Mouse (Mus musculus) mouse embryonic stem cell (cell line): ENCODE results near the gene Zfp385c.
"Not testable (repeated sequence)": the region's sequence is repeated elsewhere in the genome, so short reads cannot be mapped to it uniquely, and the experiment has no call there.

Experiments
- in situ Hi-C, 2 experiments: fragments of 300-500 bp; cut with MboI; formaldehyde crosslinking; loops; 1 replicate in 1 of 2; 3 replicates in 1 of 2; pipeline ENCODE4 v1.14.3; 2019 to 2020; ENCODE audit warnings: low sequenced_read_pairs in 2 of 2, low pct_unique_long_range_greater_than_20kb in 1 of 2, mixed read lengths in 1 of 2; ENCODE audit not compliant: unreplicated experiment in 1 of 2

Zfp385c gene

GRCm38 (mm10) chr11:100702081-100702851 lies 10.0 kb upstream of the Zfp385c start:
- in situ Hi-C loops: loop anchor here in 1 of 2 experiments (10.0 kb wide), 1 partner anchor 337 kb away; no protein-coding TSS in a partner anchor

- in situ Hi-C loops: loop anchor here in 1 of 2 experiments (10.0 kb wide), 1 partner anchor 336 kb away; no protein-coding TSS in a partner anchor
Observed at GRCm38 (mm10) chr11:100701301-100701700, 9.0 kb upstream of the Zfp385c start.

GRCm38 (mm10) chr11:100700710-100701109 lies 8.5 kb upstream of the Zfp385c start:
- in situ Hi-C loops: loop anchor here in 1 of 2 experiments (10.0 kb wide), 1 partner anchor 336 kb away; no protein-coding TSS in a partner anchor

GRCm38 (mm10) chr11:100697921-100698320 lies 5.7 kb upstream of the Zfp385c start:
- in situ Hi-C loops: loop anchor here (5.0 to 10.0 kb wide), 5 partner anchors 71 to 341 kb away; partner anchors contain the start of genes Cnp (in 1 of the 2) and Hap1 (in 1 of the 2)

GRCm38 (mm10) chr11:100694926-100695325 lies 2.7 kb upstream of the Zfp385c start:
- in situ Hi-C loops: loop anchor here (5.0 to 10.0 kb wide), 5 partner anchors 68 to 338 kb away; partner anchors contain the start of genes Cnp (in 1 of the 2) and Hap1 (in 1 of the 2)

- in situ Hi-C loops: loop anchor here in 1 of 2 experiments (10.0 kb wide), 1 partner anchor 268 kb away; no protein-coding TSS in a partner anchor
Observed at GRCm38 (mm10) chr11:100693154-100693553, 899 bp upstream of the Zfp385c start.

- in situ Hi-C loops: loop anchor here in 1 of 2 experiments (10.0 kb wide), 1 partner anchor 266 kb away; no protein-coding TSS in a partner anchor
Observed at GRCm38 (mm10) chr11:100690389-100690788, 1.9 kb downstream of the Zfp385c start.

- in situ Hi-C loops: no loop called here
Observed at GRCm38 (mm10) chr11:100688443-100688842, 3.8 kb downstream of the Zfp385c start.

GRCm38 (mm10) chr11:100687265-100687664 lies 5.0 kb downstream of the Zfp385c start:
- in situ Hi-C loops: no loop called here

GRCm38 (mm10) chr11:100685371-100685770 lies 6.9 kb downstream of the Zfp385c start:
- in situ Hi-C loops: no loop called here

GRCm38 (mm10) chr11:100684084-100684483 lies 8.2 kb downstream of the Zfp385c start:
- in situ Hi-C loops: no loop called here

- in situ Hi-C loops: no loop called here
Observed at GRCm38 (mm10) chr11:100682526-100682925, 9.7 kb downstream of the Zfp385c start.

- in situ Hi-C loops: no loop called here
Observed at GRCm38 (mm10) chr11:100681826-100682225, 10.4 kb downstream of the Zfp385c start.

GRCm38 (mm10) chr11:100677810-100678209 lies 14.4 kb downstream of the Zfp385c start:
- in situ Hi-C loops: no loop called here

- in situ Hi-C loops: no loop called here
Observed at GRCm38 (mm10) chr11:100673169-100673568, 19.1 kb downstream of the Zfp385c start.

GRCm38 (mm10) chr11:100671956-100672355 lies 20.3 kb downstream of the Zfp385c start:
- in situ Hi-C loops: no loop called here

GRCm38 (mm10) chr11:100671049-100671448 lies 21.2 kb downstream of the Zfp385c start:
- in situ Hi-C loops: no loop called here

- in situ Hi-C loops: no loop called here
Observed at GRCm38 (mm10) chr11:100659806-100660205, 32.4 kb downstream of the Zfp385c start.

GRCm38 (mm10) chr11:100656458-100656857 lies 35.8 kb downstream of the Zfp385c start:
- in situ Hi-C loops: no loop called here

- in situ Hi-C loops: not testable (repeated sequence)
Observed at GRCm38 (mm10) chr11:100655589-100655988, 36.7 kb downstream of the Zfp385c start.
